Mouse (Mus musculus): Measurements from ENCODE around the gene Snrnp25.

The Snrnp25 gene

DNA sequence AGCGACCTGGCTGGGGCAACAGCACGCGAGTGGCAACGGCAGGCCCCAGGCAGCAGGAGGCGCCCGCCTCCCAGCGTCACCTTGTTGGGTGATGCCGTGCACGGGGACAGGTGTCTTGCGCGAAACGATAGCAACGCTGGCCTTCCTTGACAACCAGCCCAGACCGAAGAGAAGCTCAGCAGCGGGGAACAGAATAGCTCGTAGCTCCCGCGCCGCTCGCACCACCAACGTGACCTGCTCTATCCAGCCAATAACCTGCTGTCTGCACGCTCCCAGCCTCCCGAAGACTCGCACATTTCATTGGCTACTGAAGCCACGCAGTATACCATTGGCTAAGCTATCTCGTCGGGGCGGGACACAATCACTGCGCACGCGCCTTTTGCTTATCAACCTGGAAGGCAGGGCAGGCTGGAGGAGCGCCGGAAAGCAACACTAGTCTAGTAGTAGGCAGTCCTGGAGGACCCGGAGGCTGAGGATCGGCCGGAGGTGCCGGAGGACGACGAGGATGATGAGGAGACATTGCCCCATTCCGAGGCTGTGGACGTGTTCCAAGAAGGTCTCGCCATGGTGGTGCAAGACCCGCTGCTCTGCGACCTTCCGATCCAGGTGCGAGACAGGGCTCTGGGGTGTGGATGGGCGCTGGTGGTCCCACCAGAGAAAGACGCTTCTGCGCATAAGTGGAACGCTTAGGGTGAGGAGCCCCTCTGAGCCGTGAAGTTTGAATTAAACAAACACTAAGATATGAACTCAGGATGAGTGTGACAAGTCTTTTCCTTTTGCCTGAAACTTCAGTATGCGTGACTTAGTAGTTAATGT is at the start of gene Snrnp25:
Snrnp25 (plus strand) TSS at position 358 of the 816 bp plus-strand sequence.
- peak; percentile 99 for DNase-seq (ENCODE audit: low read depth, low spot score)

GRCm38 (mm10) chr11:32156854-32157630 is 48.2 kb upstream of the Snrnp25 start:
- DNase-seq (ENCODE audit: low read depth, low spot score): no peak

GRCm38 (mm10) chr11:32157791-32158594 is 47.2 kb upstream of the Snrnp25 start:
- DNase-seq (ENCODE audit: low read depth, low spot score): no peak

DNA sequence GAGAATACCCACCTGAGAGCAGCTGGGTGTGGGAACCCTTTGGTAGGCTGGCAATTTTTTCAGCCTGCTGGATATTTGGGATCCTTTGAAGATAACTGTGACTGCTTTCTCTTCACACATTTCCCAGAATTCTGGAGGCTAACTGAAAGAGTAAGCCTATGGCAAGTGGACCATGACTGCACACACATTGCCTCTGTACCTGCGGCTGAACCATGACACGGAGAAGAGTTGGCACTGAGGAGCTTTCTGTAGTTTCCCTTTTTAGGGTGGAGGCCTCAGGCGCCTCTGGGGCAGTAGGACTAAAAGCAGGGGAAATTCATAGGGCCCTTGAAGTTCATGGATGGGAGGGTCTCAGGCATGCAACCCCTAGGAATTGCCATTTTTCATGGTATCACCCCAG is 46.0 kb upstream of the Snrnp25 start:
- no peak for DNase-seq (ENCODE audit: low read depth, low spot score)

- DNase-seq (ENCODE audit: low read depth, low spot score): no peak
Measured at GRCm38 (mm10) chr11:32160341-32160740, 44.9 kb upstream of the Snrnp25 start.

GRCm38 (mm10) chr11:32161500-32161899 is 43.7 kb upstream of the Snrnp25 start:
- DNase-seq (ENCODE audit: low read depth, low spot score): no peak

GRCm38 (mm10) chr11:32161922-32162804 is 43.1 kb upstream of the Snrnp25 start:
- DNase-seq (ENCODE audit: low read depth, low spot score): peak; percentile 91

DNA sequence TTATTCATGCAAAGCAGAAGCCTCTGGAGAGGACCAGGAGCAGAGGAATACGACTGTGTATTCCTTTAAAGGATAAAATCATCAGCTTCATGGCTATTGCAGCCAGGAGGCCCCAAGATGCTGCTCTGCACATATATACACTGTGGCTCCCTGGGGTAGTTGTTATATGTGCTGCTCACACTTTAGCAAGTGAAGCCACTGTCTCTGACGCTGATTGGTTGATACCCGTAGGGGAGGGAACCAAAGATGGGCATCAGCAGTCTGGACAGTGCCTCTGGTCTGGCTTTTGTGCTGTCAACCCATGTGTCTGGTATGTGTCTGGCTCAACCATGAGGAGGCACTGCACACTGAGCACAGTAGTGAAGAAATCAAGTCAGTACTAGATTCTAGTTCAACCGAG is 38.5 kb upstream of the Snrnp25 start:
- no peak for DNase-seq (ENCODE audit: low read depth, low spot score)

DNA sequence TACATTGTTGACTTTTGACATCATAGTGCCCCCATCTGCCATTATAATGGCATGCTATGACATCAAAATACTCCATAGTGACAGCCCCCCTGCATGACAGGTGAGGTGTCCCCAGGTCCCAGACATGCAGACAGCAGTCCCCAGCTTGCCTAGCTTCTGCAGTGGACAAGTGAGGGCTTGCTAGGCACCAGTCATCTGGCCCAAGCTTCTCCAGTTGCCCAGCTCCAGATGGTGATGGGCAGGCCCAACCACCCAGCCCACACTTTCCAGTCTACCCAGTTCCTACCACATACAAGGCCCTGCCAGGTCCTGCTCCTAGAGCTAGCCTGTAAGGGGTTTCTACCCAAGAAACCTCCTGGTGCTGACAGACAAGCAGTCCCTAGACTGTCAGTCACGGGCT is 26.7 kb upstream of the Snrnp25 start:
- no peak for DNase-seq (ENCODE audit: low read depth, low spot score)

DNA sequence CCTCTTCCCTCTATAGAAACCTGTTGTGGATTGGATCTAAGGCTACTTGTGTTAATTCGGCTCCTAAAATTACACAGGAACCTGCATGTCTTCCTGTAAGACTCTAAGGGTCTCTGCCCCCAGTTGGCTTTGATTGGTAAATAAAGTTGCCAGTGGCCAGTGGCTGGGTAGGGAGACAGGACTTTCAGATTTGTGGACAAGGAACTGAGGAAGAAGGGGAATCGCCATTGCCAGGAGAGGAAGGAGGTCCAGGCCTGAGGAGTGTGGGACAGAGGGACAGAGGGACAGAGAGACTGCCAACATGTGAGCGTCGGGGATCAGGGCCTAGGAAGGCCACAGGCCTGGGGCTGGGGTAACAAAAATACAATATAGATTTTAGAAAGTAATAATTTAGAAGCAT is 24.0 kb upstream of the Snrnp25 start:
- no peak for DNase-seq (ENCODE audit: low read depth, low spot score)

- DNase-seq (ENCODE audit: low read depth, low spot score): peak; percentile 82
Measured at GRCm38 (mm10) chr11:32181973-32182868, 23.0 kb upstream of the Snrnp25 start.

- DNase-seq (ENCODE audit: low read depth, low spot score): no peak
Measured at GRCm38 (mm10) chr11:32184469-32184868, 20.7 kb upstream of the Snrnp25 start.

DNA sequence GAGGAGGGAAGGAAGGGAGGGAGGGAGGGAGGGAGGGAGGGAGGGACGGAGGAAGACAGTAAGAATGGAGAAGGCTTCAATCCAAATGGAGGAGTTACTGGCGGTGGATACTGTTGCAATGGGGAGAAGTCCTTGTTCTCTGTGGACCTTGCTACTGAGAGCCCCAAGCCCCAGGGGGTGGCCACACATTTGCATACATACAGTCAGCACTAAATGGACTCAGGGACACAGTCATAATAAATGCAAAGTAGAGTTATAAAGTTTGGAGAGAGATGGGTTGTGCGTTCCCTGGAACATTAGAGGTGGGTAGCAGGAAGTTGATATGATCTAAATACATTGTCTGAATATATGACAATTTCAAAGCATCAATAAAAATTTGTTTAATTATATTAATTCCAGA is 19.2 kb upstream of the Snrnp25 start:
- DNase-seq (ENCODE audit: low read depth, low spot score): no peak

- no peak for DNase-seq (ENCODE audit: low read depth, low spot score)
Measured at GRCm38 (mm10) chr11:32187256-32187655, 18.0 kb upstream of the Snrnp25 start.

- DNase-seq (ENCODE audit: low read depth, low spot score): no peak
Measured at GRCm38 (mm10) chr11:32188881-32189280, 16.3 kb upstream of the Snrnp25 start.

- DNase-seq (ENCODE audit: low read depth, low spot score): no peak
Measured at GRCm38 (mm10) chr11:32189434-32189833, 15.8 kb upstream of the Snrnp25 start.

DNA sequence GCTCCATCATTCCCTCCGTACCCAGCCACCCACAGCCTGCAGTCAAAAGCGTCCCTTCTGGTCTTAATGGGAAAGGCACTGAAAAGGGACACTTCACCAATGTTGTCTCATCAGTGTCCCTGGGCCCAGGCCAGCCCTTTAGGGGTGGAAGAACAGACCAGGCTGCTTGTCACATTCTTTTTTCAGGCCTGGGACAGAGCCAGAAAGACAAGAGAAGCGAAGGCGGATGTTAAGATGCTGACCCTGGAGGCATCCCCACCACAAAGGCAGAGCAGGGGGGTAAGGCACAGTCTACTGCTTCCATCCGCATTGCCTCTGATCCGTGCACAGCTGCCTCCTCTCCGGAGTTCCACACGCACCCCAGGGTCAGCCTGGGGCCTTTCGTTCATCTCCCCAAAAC is 15.1 kb upstream of the Snrnp25 start:
- no peak for DNase-seq (ENCODE audit: low read depth, low spot score)

DNA sequence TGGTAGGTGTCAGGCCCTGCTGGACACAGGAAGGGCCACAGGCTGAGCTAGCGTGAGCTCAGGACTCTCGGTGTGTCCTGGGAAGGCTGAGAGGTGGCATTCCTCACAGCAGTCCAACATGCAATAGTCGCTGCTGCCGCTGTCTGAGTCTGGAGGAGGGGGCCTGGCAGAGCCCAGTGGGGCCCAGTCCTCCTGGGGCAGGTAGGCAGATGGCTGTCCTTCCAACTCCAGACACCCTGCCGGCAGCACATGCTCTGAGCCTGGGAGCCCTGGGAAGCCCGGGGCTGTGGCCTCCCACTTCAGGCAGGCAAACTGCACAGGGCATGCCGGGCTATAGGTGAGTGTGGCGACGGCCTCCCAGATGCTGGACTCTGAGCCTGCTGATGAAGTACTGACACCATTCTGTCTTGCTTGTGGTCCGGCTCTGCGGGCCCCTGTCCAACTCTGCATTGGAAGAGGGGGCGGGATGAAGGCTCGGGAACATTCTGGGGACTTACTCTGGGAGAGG is 14.6 kb upstream of the Snrnp25 start:
- no peak for DNase-seq (ENCODE audit: low read depth, low spot score)

DNA sequence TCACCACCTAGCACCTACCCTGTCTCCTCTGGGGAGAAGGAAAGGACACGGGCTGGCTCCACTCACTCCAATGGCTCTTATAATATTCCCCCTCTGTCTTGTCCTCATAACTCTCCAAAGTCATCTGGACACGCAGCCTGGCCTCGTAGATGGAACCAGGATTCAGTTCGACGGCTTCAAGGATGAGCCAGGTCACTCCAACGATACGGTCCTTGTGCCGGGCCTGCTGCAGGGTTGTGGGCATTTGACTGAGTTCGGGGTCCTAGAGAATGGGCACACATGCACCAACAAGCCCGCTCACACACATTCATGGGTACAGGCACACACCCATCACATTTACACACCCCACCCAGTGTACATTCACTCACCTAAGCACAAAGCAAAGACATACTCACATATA is 12.1 kb upstream of the Snrnp25 start:
- DNase-seq (ENCODE audit: low read depth, low spot score): no peak

- DNase-seq (ENCODE audit: low read depth, low spot score): no peak
Measured at GRCm38 (mm10) chr11:32194086-32194485, 11.1 kb upstream of the Snrnp25 start.
